Mouse (Mus musculus): ENCODE measurements around the gene Atoh8. TPM values are rescaled to one million over a fixed set of nuclear protein-coding genes. Genes with fewer than 3 reads are reported as not detected.
A peak's percentile ranks its signal among the peaks of the same experiment; 100 is the strongest.

Gene Atoh8
- polyA plus RNA-seq, 2 experiments = 0.48 to 0.53 TPM

GRCm38 (mm10) chr6:72277508-72278166 is 42.3 kb upstream of the Atoh8 start:
- DNase-seq (ENCODE audit: low read depth in 3 of 3, low spot score in 3 of 3) (no peak), ATAC-seq (ENCODE audit: insufficient read depth) (no peak)
- Histone ChIP-seq H3K9me3 (ENCODE audit: control insufficient read depth, low read length) (no peaks in the 10 kb centered on the region), H3K36me3 (replicated peaks; ENCODE audit: control insufficient read depth, insufficient read depth, low read depth) (no peaks in the 10 kb centered on the region), H3K27me3 (ENCODE audit: control insufficient read depth, insufficient read depth, low read length) (no peaks in the 10 kb centered on the region), H3K9ac (replicated peaks) (peak overlapping the region; percentile 44), H3K4me1 (replicated peaks; ENCODE audit: control insufficient read depth in 2 of 2, insufficient read depth in 2 of 2, low read length in 1 of 2) (peaks cover 58 to 61% of the 10 kb centered on the region in 2 experiments), H3K4me3 (ENCODE audit: insufficient read depth in 1 of 2, low read depth in 2 of 2, low read length in 2 of 2) (no peak overlapping the region), H3K4me2 (ENCODE audit: low read depth) (no peak overlapping the region), H3K27ac (peak overlapping the region; percentile 98)
- WGBS (ENCODE audit: insufficient replicate concordance) = 29% methylated on average over 9 of the region's 9 CpGs
- TF ChIP-seq EP300 (IDR thresholded peaks at IDR 0.05; ENCODE audit: low read depth) (no peak), CTCF (IDR thresholded peaks at IDR 0.05; ENCODE audit: low read depth) (no peak)

- Histone ChIP-seq H3K27me3 (ENCODE audit: control insufficient read depth, insufficient read depth, low read length) (no peaks in the 10 kb centered on the region), H3K4me3 (ENCODE audit: insufficient read depth in 1 of 2, low read depth in 2 of 2, low read length in 2 of 2) (no peak overlapping the region), H3K27ac (peak overlapping the region; percentile 26; the same call in 1 of the 2 replicates), H3K9me3 (ENCODE audit: control insufficient read depth, low read length) (no peaks in the 10 kb centered on the region), H3K36me3 (replicated peaks; ENCODE audit: control insufficient read depth, insufficient read depth, low read depth) (no peaks in the 10 kb centered on the region), H3K4me2 (ENCODE audit: low read depth) (no peak overlapping the region), H3K4me1 (replicated peaks; ENCODE audit: control insufficient read depth in 2 of 2, insufficient read depth in 2 of 2, low read length in 1 of 2) (peaks cover 63 to 67% of the 10 kb centered on the region in 2 experiments), H3K9ac (replicated peaks) (no peak overlapping the region)
- no peak for DNase-seq (ENCODE audit: low read depth in 3 of 3, low spot score in 3 of 3)
- ATAC-seq (ENCODE audit: insufficient read depth) = no peak
- 67% methylated on average over 13 of the region's 13 CpGs for WGBS (ENCODE audit: insufficient replicate concordance)
- no peak for TF ChIP-seq EP300 (IDR thresholded peaks at IDR 0.05; ENCODE audit: low read depth)
- no peak for TF ChIP-seq CTCF (IDR thresholded peaks at IDR 0.05; ENCODE audit: low read depth)
Measured at GRCm38 (mm10) chr6:72276972-72277441, 41.6 kb upstream of the Atoh8 start.

GRCm38 (mm10) chr6:72276141-72276540 is 40.8 kb upstream of the Atoh8 start:
- Histone ChIP-seq H3K9ac (replicated peaks) (no peak overlapping the region), H3K9me3 (ENCODE audit: control insufficient read depth, low read length) (no peaks in the 10 kb centered on the region), H3K36me3 (replicated peaks; ENCODE audit: control insufficient read depth, insufficient read depth, low read depth) (no peaks in the 10 kb centered on the region), H3K27me3 (ENCODE audit: control insufficient read depth, insufficient read depth, low read length) (no peaks in the 10 kb centered on the region), H3K4me3 (ENCODE audit: insufficient read depth in 1 of 2, low read depth in 2 of 2, low read length in 2 of 2) (no peak overlapping the region), H3K4me2 (ENCODE audit: low read depth) (no peak overlapping the region), H3K27ac (no peak overlapping the region), H3K4me1 (replicated peaks; ENCODE audit: control insufficient read depth in 2 of 2, insufficient read depth in 2 of 2, low read length in 1 of 2) (peaks cover 63 to 68% of the 10 kb centered on the region in 2 experiments)
- WGBS (ENCODE audit: insufficient replicate concordance) = 87% methylated on average over 6 of the region's 6 CpGs
- TF ChIP-seq EP300 (IDR thresholded peaks at IDR 0.05; ENCODE audit: low read depth) (no peak), CTCF (IDR thresholded peaks at IDR 0.05; ENCODE audit: low read depth) (peak; percentile 43)
- DNase-seq (ENCODE audit: low read depth in 3 of 3, low spot score in 3 of 3) (no peak), ATAC-seq (ENCODE audit: insufficient read depth) (no peak)

- H3K4me1 ChIP-seq (replicated peaks; ENCODE audit: control insufficient read depth in 2 of 2, insufficient read depth in 2 of 2, low read length in 1 of 2) = peaks cover 57 to 69% of the 10 kb centered on the region in 2 experiments
- no peaks in the 10 kb centered on the region for H3K9me3 ChIP-seq (ENCODE audit: control insufficient read depth, low read length)
- no peak overlapping the region for H3K4me2 ChIP-seq (ENCODE audit: low read depth)
- no peak overlapping the region for H3K4me3 ChIP-seq (ENCODE audit: insufficient read depth in 1 of 2, low read depth in 2 of 2, low read length in 2 of 2)
- H3K36me3 ChIP-seq (replicated peaks; ENCODE audit: control insufficient read depth, insufficient read depth, low read depth) = no peaks in the 10 kb centered on the region
- WGBS (ENCODE audit: insufficient replicate concordance) = 24% methylated on average over 4 of the region's 4 CpGs
- no peaks in the 10 kb centered on the region for H3K27me3 ChIP-seq (ENCODE audit: control insufficient read depth, insufficient read depth, low read length)
- no peak overlapping the region for H3K27ac ChIP-seq
- TF ChIP-seq CTCF (IDR thresholded peaks at IDR 0.05; ENCODE audit: low read depth) (no peak), EP300 (IDR thresholded peaks at IDR 0.05; ENCODE audit: low read depth) (no peak)
- no peak for DNase-seq (ENCODE audit: low read depth in 3 of 3, low spot score in 3 of 3)
- ATAC-seq (ENCODE audit: insufficient read depth) = no peak
- no peak overlapping the region for H3K9ac ChIP-seq (replicated peaks)
Measured at GRCm38 (mm10) chr6:72275527-72275926, 40.1 kb upstream of the Atoh8 start.

GRCm38 (mm10) chr6:72273153-72273552 is 37.8 kb upstream of the Atoh8 start:
- Histone ChIP-seq H3K9ac (replicated peaks) (peak overlapping the region; percentile 62), H3K27ac (peak overlapping the region; percentile 80), H3K4me1 (replicated peaks; ENCODE audit: control insufficient read depth in 2 of 2, insufficient read depth in 2 of 2, low read length in 1 of 2) (peaks cover 37 to 48% of the 10 kb centered on the region in 2 experiments), H3K36me3 (replicated peaks; ENCODE audit: control insufficient read depth, insufficient read depth, low read depth) (no peaks in the 10 kb centered on the region), H3K27me3 (ENCODE audit: control insufficient read depth, insufficient read depth, low read length) (no peaks in the 10 kb centered on the region), H3K4me3 (ENCODE audit: insufficient read depth in 1 of 2, low read depth in 2 of 2, low read length in 2 of 2) (peak overlapping the region in 1 of 2 experiments; percentile 10; a peak in 1 of 4 replicates), H3K4me2 (ENCODE audit: low read depth) (peak overlapping the region; percentile 67), H3K9me3 (ENCODE audit: control insufficient read depth, low read length) (no peaks in the 10 kb centered on the region)
- ATAC-seq (ENCODE audit: insufficient read depth) = peak; percentile 78
- TF ChIP-seq EP300 (IDR thresholded peaks at IDR 0.05; ENCODE audit: low read depth) (peak; percentile 54), CTCF (IDR thresholded peaks at IDR 0.05; ENCODE audit: low read depth) (no peak)
- WGBS (ENCODE audit: insufficient replicate concordance) = 35% methylated on average over 6 of the region's 6 CpGs
- peak; percentile 62 to 74 (median 64) for DNase-seq (ENCODE audit: low read depth in 3 of 3, low spot score in 3 of 3)

All from liver, embryonic 14.5 days (tissue).